Mouse (Mus musculus) spleen, postnatal 4 days (tissue): ENCODE measurements around the gene Zbtb24.
"Not testable (repeated sequence)": the region's sequence is repeated elsewhere in the genome, so short reads cannot be mapped to it uniquely, and the experiment has no call there.

Source experiments
- DNase-seq, 2 experiments: peaks; one replicate each; pipeline ENCODE4 v3.0.0; 2022; ENCODE audit warnings: low spot score in 2 of 2

Gene Zbtb24

GRCm38 (mm10) chr10:41491111-41491510, 40.9 kb downstream of the Zbtb24 start:
- DNase-seq, result no peak

- DNase-seq, result no peak
Measured at GRCm38 (mm10) chr10:41500941-41501340, 50.8 kb downstream of the Zbtb24 start.

DNA sequence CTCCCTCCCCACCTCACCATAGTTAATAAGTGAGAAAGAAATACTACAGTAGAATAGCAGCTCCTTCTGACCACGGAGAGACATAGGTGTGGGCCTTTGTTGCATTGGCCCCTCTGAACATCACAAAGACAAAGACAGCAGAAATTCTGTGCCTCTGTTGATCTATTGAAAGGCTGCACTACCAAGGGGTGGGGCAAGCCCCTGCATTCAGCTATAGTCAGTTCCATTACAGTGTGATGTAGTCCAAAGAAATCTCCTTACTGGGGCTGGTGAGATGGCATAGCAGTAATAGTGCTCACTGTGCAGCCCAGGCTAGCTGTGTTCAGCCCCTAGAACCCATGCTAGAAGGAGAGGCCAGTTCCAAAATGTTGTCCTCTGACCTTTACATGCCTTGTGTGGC, 54.8 kb downstream of the Zbtb24 start:
- DNase-seq, result no peak

DNA sequence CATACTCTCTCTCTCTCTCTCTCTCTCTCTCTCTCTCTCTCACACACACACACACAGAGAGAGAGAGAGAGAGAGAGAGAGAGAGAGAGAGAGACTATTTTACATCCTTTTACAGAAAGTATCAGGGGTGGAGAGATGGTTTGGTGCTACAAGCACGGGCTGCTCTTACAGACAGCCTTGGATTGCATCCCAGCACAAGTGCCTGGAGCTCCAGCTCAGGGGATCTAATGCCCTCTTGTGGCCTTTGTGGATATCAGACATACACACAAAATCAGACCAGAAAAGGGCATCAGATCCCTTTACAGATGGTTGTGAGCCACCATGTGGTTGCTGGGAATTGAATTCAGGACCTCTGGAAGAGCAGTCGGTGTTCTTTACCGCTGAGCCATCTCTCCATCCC, 55.3 kb downstream of the Zbtb24 start:
- DNase-seq, result not testable (repeated sequence)

DNA sequence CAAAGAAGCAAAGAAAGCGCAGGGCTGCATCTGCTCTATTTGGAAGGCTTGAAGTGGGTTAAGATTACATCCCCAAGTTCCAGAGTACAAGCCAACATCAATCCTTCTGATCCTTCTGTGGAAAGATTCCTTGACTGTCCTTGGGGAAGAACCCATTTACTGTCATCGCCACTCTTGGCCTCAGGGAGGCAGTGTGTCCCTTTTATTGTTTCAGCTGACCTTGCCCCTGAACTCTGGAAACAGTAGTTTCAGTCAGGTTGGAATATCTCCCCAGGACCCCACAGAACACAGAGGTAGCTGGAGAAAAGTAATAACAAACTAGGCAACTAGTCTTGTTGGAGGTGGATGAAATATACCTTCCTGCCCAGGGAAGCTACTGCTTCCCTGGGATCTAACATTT, 59.0 kb downstream of the Zbtb24 start:
- no peak for DNase-seq

DNA sequence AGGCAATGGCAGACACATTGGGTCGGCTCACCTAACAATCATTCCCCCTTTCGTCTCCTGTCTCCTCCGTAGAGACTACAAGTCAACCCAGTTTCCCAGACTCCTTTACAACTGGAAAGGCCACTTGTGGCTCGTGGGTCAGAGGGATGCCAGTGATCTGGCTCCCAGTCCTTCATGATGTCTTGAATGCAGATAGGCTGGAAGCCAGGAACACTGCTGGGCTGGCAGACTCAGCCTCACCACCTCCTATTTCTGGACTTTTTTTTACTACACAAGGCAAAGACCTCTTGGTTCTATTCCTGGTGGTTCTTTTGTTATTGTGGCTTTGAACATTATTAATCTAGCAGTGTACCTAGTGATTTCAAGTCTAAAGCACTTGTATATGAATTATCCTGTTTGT, 64.1 kb downstream of the Zbtb24 start:
- DNase-seq, result no peak

- DNase-seq, result no peak
Measured at GRCm38 (mm10) chr10:41514921-41515320, 64.7 kb downstream of the Zbtb24 start.
